Mouse (Mus musculus): Measurements from ENCODE around the gene Nme7. TPM values are rescaled to one million over a fixed set of nuclear protein-coding genes. Genes with fewer than 3 reads are reported as not detected.

Gene Nme7
- polyA plus RNA-seq, 1 experiment from 2014 or later, result 16.1 TPM

GRCm38 (mm10) chr1:164480755-164481644 is 177.1 kb downstream of the Nme7 start:
- Histone ChIP-seq H3K4me2 (no peak overlapping the region), H3K4me3 (no peak overlapping the region), H3K36me3 (no peaks in the 10 kb centered on the region), H3K4me1 (replicated peaks) (no peaks in the 10 kb centered on the region), H3K9ac (no peak overlapping the region), H3K27me3 (no peaks in the 10 kb centered on the region), H3K9me3 (replicated peaks) (no peaks in the 10 kb centered on the region), H3K27ac (no peak overlapping the region)
- ATAC-seq (replicated peaks; ENCODE audit: insufficient number of reproducible peaks, insufficient read depth, low FRiP score, low read depth), result no peak
- 86% methylated on average over 5 of the region's 5 CpGs for WGBS

GRCm38 (mm10) chr1:164481645-164482354 is 177.9 kb downstream of the Nme7 start:
- Histone ChIP-seq H3K9me3 (replicated peaks) (no peaks in the 10 kb centered on the region), H3K4me3 (no peak overlapping the region), H3K27ac (no peak overlapping the region), H3K4me2 (no peak overlapping the region), H3K4me1 (replicated peaks) (no peaks in the 10 kb centered on the region), H3K36me3 (no peaks in the 10 kb centered on the region), H3K27me3 (no peaks in the 10 kb centered on the region), H3K9ac (no peak overlapping the region)
- ATAC-seq (replicated peaks; ENCODE audit: insufficient number of reproducible peaks, insufficient read depth, low FRiP score, low read depth), result no peak
- 56% methylated on average over 9 of the region's 9 CpGs for WGBS

- H3K4me1 ChIP-seq (replicated peaks), result no peaks in the 10 kb centered on the region
- no peak overlapping the region for H3K9ac ChIP-seq
- no peak overlapping the region for H3K27ac ChIP-seq
- 80% methylated on average over 3 of the region's 3 CpGs for WGBS
- no peak overlapping the region for H3K4me3 ChIP-seq
- no peaks in the 10 kb centered on the region for H3K27me3 ChIP-seq
- H3K36me3 ChIP-seq, result no peaks in the 10 kb centered on the region
- no peak overlapping the region for H3K4me2 ChIP-seq
- ATAC-seq (replicated peaks; ENCODE audit: insufficient number of reproducible peaks, insufficient read depth, low FRiP score, low read depth), result no peak
- no peaks in the 10 kb centered on the region for H3K9me3 ChIP-seq (replicated peaks)
Observed at GRCm38 (mm10) chr1:164482833-164483232, 178.9 kb downstream of the Nme7 start.

- Histone ChIP-seq H3K4me1 (replicated peaks) (no peaks in the 10 kb centered on the region), H3K27me3 (no peaks in the 10 kb centered on the region), H3K27ac (no peak overlapping the region), H3K4me2 (no peak overlapping the region), H3K9me3 (replicated peaks) (no peaks in the 10 kb centered on the region), H3K9ac (no peak overlapping the region), H3K36me3 (no peaks in the 10 kb centered on the region), H3K4me3 (no peak overlapping the region)
- ATAC-seq (replicated peaks; ENCODE audit: insufficient number of reproducible peaks, insufficient read depth, low FRiP score, low read depth), result no peak
Observed at GRCm38 (mm10) chr1:164483728-164484127, 179.8 kb downstream of the Nme7 start.

Other genes with a start within 250 kb of the Nme7 start
- gene Sell, start 242.1 kb upstream of the Nme7 start, polyA plus RNA-seq (2015; fragmentation: Nextera tagmentation; extraction: Ambion mirVana), result 2.0 and 17.9 TPM in 2 replicates
- 0.35 and 0.42 TPM in 2 replicates for gene Selp, start 188.9 kb upstream of the Nme7 start, polyA plus RNA-seq (2015; fragmentation: Nextera tagmentation; extraction: Ambion mirVana)
- 0.31 and 0.34 TPM in 2 replicates for gene F5, start 152.3 kb upstream of the Nme7 start, polyA plus RNA-seq (2015; fragmentation: Nextera tagmentation; extraction: Ambion mirVana)
- gene Slc19a2, start 55.1 kb upstream of the Nme7 start, polyA plus RNA-seq (2015; fragmentation: Nextera tagmentation; extraction: Ambion mirVana), result 6.2 and 7.5 TPM in 2 replicates
- 10.4 TPM in 2 replicates for gene Ccdc181, start 28.5 kb upstream of the Nme7 start, polyA plus RNA-seq (2015; fragmentation: Nextera tagmentation; extraction: Ambion mirVana)
- 26.1 and 27.2 TPM in 2 replicates for gene Blzf1, start 3.4 kb downstream of the Nme7 start, polyA plus RNA-seq (2015; fragmentation: Nextera tagmentation; extraction: Ambion mirVana)
- 267 and 301 TPM in 2 replicates for gene Atp1b1, start 154.2 kb downstream of the Nme7 start, polyA plus RNA-seq (2015; fragmentation: Nextera tagmentation; extraction: Ambion mirVana)